Mouse (Mus musculus) liver, adult 2 months (tissue): ENCODE measurements around the gene Sh2d3c.

Experiments used
- CTCF ChIP-seq: fragments of 200-500 bp; IDR thresholded peaks from 2 replicates; pipeline ENCODE4 v1.5.1; 2011; ENCODE audit warnings: low read depth, low read length, control low read depth
- POLR2A ChIP-seq: fragments of 200-500 bp; IDR thresholded peaks from 2 replicates; pipeline ENCODE4 v1.6.1; 2011; ENCODE audit warnings: low read length, control low read depth; ENCODE audit not compliant: insufficient read depth; ENCODE audit errors: extremely low read depth

DNA sequence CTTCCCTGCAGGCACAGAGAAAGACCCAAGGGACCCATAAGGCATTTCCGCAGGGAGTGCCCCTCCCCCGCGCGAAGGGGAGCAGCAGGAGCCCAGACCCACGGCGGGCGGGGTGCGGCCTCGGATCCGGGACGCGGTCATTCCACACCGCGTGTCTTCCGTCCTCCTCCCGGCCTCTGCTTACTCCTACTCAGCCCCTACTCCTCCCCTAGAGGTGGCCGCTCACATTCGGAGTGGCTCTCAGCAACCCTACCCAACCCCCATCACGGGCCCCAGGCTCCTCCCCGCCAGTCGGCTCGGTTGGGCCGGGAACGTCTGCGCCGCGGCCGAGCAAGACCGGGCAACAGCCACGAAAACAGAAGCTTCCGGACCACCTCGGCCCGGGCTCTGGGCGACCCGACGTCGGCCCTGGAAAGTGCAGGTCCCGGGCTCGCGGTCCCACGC is 8.7 kb upstream of the Sh2d3c start:
- TF ChIP-seq POLR2A: no peak
- no peak for TF ChIP-seq CTCF
